Mouse (Mus musculus) hindlimb bud, embryonic 11.5 days (tissue): ENCODE data around the gene Ep300.
"Not testable (repeated sequence)": the region's sequence is repeated elsewhere in the genome, so short reads cannot be mapped to it uniquely, and the experiment has no call there.

Source experiments
- DNase-seq: peaks from one replicate; pipeline ENCODE4 v3.0.0-alpha.2; 2012; ENCODE audit warnings: low read depth, low spot score; ENCODE audit errors: extremely low spot score

The Ep300 gene

DNA sequence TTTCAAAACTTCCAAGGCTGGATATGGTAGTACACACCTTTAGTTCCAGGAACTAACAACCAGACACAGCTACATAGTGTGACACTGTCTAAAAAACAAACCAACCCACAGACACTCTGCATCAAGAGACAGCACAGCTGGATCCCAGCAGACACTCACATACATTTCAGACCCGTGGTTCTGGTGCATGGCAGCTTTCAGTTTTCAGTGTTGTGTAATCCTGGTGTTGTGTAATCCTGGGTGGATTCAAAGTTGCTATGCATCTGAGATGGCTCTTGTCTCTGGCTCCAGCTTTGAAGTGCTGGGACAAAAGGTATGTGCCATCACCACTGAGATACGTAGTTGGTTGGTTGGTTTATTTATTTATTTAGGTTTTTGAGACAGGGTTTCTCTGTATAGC is 113.4 kb downstream of the Ep300 start:
- DNase-seq: no peak

- DNase-seq: no peak
These were observed 115.0 kb downstream of the Ep300 start for GRCm38 (mm10) chr15:81700161-81700560.

DNA sequence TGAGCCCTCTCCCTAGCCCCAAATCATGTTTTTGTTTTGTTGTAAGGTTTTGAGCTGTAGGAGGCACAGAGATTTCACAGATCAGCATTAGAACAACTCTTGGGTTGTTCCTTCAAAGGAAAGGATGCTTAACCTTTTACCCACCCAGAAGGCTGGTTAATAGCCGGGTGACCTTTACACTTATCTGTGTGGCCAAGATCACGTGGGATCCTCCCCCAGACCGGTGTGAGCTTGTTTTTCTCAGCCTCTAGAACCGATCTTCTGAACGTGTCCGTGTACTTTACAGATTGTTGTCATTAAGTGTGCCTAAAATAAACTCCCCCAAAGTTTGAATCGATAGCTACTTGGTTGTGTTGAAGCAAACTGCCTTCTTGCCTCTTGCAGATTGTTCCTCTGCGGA is 115.5 kb downstream of the Ep300 start:
- DNase-seq: no peak

DNA sequence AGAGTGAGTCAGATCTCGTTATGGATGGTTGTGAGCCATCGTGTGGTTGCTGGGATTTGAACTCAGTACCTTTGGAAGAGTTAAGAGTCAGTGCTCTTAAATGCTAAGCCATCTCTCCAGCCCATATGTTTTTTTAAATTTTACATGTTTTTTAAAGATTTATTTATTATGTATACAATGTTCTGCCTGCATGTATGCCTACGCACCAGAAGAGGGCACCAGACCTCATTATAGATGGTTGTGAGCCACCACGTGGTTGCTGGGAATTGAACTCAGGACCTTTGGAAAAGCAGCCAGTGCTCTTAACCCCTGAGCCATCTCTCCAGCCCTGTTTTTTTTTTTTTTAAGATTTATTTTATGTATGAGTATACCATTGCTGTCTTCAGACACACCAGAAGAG is 116.2 kb downstream of the Ep300 start:
- not testable (repeated sequence) for DNase-seq
